Mouse (Mus musculus): ENCODE results near the gene Mrps18a. TPM values are rescaled to one million over a fixed set of nuclear protein-coding genes. Genes with fewer than 3 reads are reported as not detected.

The Mrps18a gene
- polyA plus RNA-seq, 1 experiment from 2014 or later, result 130 TPM

DNA sequence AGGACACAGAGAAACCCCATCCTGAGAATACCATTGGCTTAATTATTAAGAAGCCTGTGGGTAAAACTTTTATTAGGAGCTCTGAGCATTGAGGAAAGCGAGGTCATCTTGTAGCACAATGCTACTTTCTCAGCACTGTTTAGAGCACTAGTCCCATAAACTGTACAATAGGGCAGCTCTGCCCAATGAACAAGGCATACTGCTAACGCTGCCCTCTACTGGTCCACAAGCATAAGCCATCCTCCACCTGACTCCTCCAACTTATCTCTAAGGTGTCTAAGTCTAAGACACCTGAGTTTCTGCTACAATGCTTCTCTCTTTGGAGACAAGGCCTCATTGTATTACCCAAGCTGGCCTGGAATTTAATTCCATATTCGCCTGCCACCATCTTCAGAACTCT is 59.8 kb downstream of the Mrps18a start:
- Histone ChIP-seq H3K9me3 (replicated peaks) (no peaks in the 10 kb centered on the region), H3K4me1 (no peaks in the 10 kb centered on the region), H3K27me3 (no peaks in the 10 kb centered on the region), H3K4me3 (no peak overlapping the region), H3K36me3 (peaks cover 68% of the 10 kb centered on the region), H3K4me2 (replicated peaks) (no peak overlapping the region), H3K9ac (no peak overlapping the region), H3K27ac (no peak overlapping the region)
- no peak for ATAC-seq (ENCODE audit: low FRiP score)
- 79% methylated on average over 3 of the region's 3 CpGs for WGBS

Other genes with a start within 250 kb of the Mrps18a start
- gene Vegfa, start 78.6 kb upstream of the Mrps18a start, polyA plus RNA-seq (2016; fragmentation: Nextera tagmentation; extraction: Ambion mirVana), result 4.0 and 4.7 TPM in 2 replicates
- gene Rsph9, start 33.2 kb downstream of the Mrps18a start, polyA plus RNA-seq (2016; fragmentation: Nextera tagmentation; extraction: Ambion mirVana), result 20.3 and 21.5 TPM in 2 replicates
- gene Mad2l1bp, start 42.6 kb downstream of the Mrps18a start, polyA plus RNA-seq (2016; fragmentation: Nextera tagmentation; extraction: Ambion mirVana), result 27.6 and 30.6 TPM in 2 replicates
- 49.3 and 54.1 TPM in 2 replicates for gene Gtpbp2, start 50.0 kb downstream of the Mrps18a start, polyA plus RNA-seq (2016; fragmentation: Nextera tagmentation; extraction: Ambion mirVana)
- gene Polh, start 91.7 kb downstream of the Mrps18a start, polyA plus RNA-seq (2016; fragmentation: Nextera tagmentation; extraction: Ambion mirVana), result 12.4 and 14.0 TPM in 2 replicates
- gene Xpo5, start 91.8 kb downstream of the Mrps18a start, polyA plus RNA-seq (2016; fragmentation: Nextera tagmentation; extraction: Ambion mirVana), result 57.6 and 58.3 TPM in 2 replicates
- 76.1 and 91.8 TPM in 2 replicates for gene Polr1c, start 137.1 kb downstream of the Mrps18a start, polyA plus RNA-seq (2016; fragmentation: Nextera tagmentation; extraction: Ambion mirVana)
- 77.2 and 83.8 TPM in 2 replicates for gene Yipf3, start 137.1 kb downstream of the Mrps18a start, polyA plus RNA-seq (2016; fragmentation: Nextera tagmentation; extraction: Ambion mirVana)
- gene Lrrc73, start 142.5 kb downstream of the Mrps18a start, polyA plus RNA-seq (2016; fragmentation: Nextera tagmentation; extraction: Ambion mirVana), result 3.9 and 4.1 TPM in 2 replicates
- gene Tjap1, start 172.0 kb downstream of the Mrps18a start, polyA plus RNA-seq (2016; fragmentation: Nextera tagmentation; extraction: Ambion mirVana), result 50.0 and 54.1 TPM in 2 replicates
- gene Dlk2, start 186.4 kb downstream of the Mrps18a start, polyA plus RNA-seq (2016; fragmentation: Nextera tagmentation; extraction: Ambion mirVana), result 2.9 and 3.1 TPM in 2 replicates
- 9.7 and 10.8 TPM in 2 replicates for gene Abcc10, start 217.4 kb downstream of the Mrps18a start, polyA plus RNA-seq (2016; fragmentation: Nextera tagmentation; extraction: Ambion mirVana)